Mouse (Mus musculus): Measurements from ENCODE around the gene Gm29735.
"Not testable (repeated sequence)": the region's sequence is repeated elsewhere in the genome, so short reads cannot be mapped to it uniquely, and the experiment has no call there.

Gm29735 gene

GRCm38 (mm10) chr7:142157013-142157412, at the start of gene Gm29735:
Gene Gm29735, minus strand, starts transcription at chr7:142157113.
- DNase-seq (ENCODE audit: extremely low spot score, low spot score) = not testable (repeated sequence)

- DNase-seq (ENCODE audit: extremely low spot score, low spot score) = no peak
Measured at GRCm38 (mm10) chr7:142205488-142205887, 48.6 kb upstream of the Gm29735 start.

- no peak for DNase-seq (ENCODE audit: extremely low spot score, low spot score)
Measured at GRCm38 (mm10) chr7:142201064-142201463, 44.2 kb upstream of the Gm29735 start, which contains the start of gene Krtap5-3. Gene Krtap5-3, plus strand, starts transcription at chr7:142201364.

GRCm38 (mm10) chr7:142198748-142199147, 41.8 kb upstream of the Gm29735 start:
- no peak for DNase-seq (ENCODE audit: extremely low spot score, low spot score)

GRCm38 (mm10) chr7:142190289-142190688, 33.4 kb upstream of the Gm29735 start, which contains the start of gene Gm10153:
Gene Gm10153, minus strand, starts transcription at chr7:142190389.
- no peak for DNase-seq (ENCODE audit: extremely low spot score, low spot score)

GRCm38 (mm10) chr7:142188156-142188555, 31.2 kb upstream of the Gm29735 start:
- DNase-seq (ENCODE audit: extremely low spot score, low spot score) = no peak

GRCm38 (mm10) chr7:142181021-142181420, 24.1 kb upstream of the Gm29735 start:
- DNase-seq (ENCODE audit: extremely low spot score, low spot score) = no peak

GRCm38 (mm10) chr7:142178685-142179084, 21.8 kb upstream of the Gm29735 start:
- DNase-seq (ENCODE audit: extremely low spot score, low spot score) = no peak

GRCm38 (mm10) chr7:142175905-142176304, 19.0 kb upstream of the Gm29735 start, which contains the start of gene Krtap5-2:
Gene Krtap5-2, minus strand, starts transcription at chr7:142176005.
- not testable (repeated sequence) for DNase-seq (ENCODE audit: extremely low spot score, low spot score)

- no peak for DNase-seq (ENCODE audit: extremely low spot score, low spot score)
Measured at GRCm38 (mm10) chr7:142169836-142170235, 12.9 kb upstream of the Gm29735 start.

- DNase-seq (ENCODE audit: extremely low spot score, low spot score) = not testable (repeated sequence)
Measured at GRCm38 (mm10) chr7:142165639-142166038, 8.7 kb upstream of the Gm29735 start, which contains the start of gene Gm4553. Gene Gm4553, minus strand, starts transcription at chr7:142165739.

- DNase-seq (ENCODE audit: extremely low spot score, low spot score) = no peak
Measured at GRCm38 (mm10) chr7:142159366-142159765, 2.5 kb upstream of the Gm29735 start.

- DNase-seq (ENCODE audit: extremely low spot score, low spot score) = no peak
Measured at GRCm38 (mm10) chr7:142155308-142155707, 1.6 kb downstream of the Gm29735 start.

GRCm38 (mm10) chr7:142152191-142152590, 4.7 kb downstream of the Gm29735 start:
- DNase-seq (ENCODE audit: extremely low spot score, low spot score) = no peak

- no peak for DNase-seq (ENCODE audit: extremely low spot score, low spot score)
Measured at GRCm38 (mm10) chr7:142148633-142149032, 8.3 kb downstream of the Gm29735 start.

- DNase-seq (ENCODE audit: extremely low spot score, low spot score) = peak; percentile 35
Measured at GRCm38 (mm10) chr7:142146033-142146432, 10.9 kb downstream of the Gm29735 start.

- DNase-seq (ENCODE audit: extremely low spot score, low spot score) = no peak
Measured at GRCm38 (mm10) chr7:142145413-142145940, 11.4 kb downstream of the Gm29735 start.

GRCm38 (mm10) chr7:142144507-142144906, 12.4 kb downstream of the Gm29735 start, which contains the start of gene Gm45337:
Gene Gm45337, minus strand, starts transcription at chr7:142144607.
- no peak for DNase-seq (ENCODE audit: extremely low spot score, low spot score)

- DNase-seq (ENCODE audit: extremely low spot score, low spot score) = not testable (repeated sequence)
Measured at GRCm38 (mm10) chr7:142143506-142144010, 13.4 kb downstream of the Gm29735 start.

- no peak for DNase-seq (ENCODE audit: extremely low spot score, low spot score)
Measured at GRCm38 (mm10) chr7:142140696-142141095, 16.2 kb downstream of the Gm29735 start.

GRCm38 (mm10) chr7:142135934-142136333, 21.0 kb downstream of the Gm29735 start, which contains the start of gene Gm39115:
Gene Gm39115, minus strand, starts transcription at chr7:142136034.
- not testable (repeated sequence) for DNase-seq (ENCODE audit: extremely low spot score, low spot score)

- no peak for DNase-seq (ENCODE audit: extremely low spot score, low spot score)
Measured at GRCm38 (mm10) chr7:142134206-142134995, 22.5 kb downstream of the Gm29735 start.
